Mouse (Mus musculus) frontal cortex, adult (tissue): ENCODE measurements around the gene Tshz2.
"Not testable (repeated sequence)": the region's sequence is repeated elsewhere in the genome, so short reads cannot be mapped to it uniquely, and the experiment has no call there.

Experiments
- ATAC-seq: cut with Nextera tagmentation; 2 replicates; pipeline ENCODE4 v1.9.2; 2017; ENCODE audit warnings: mild to moderate bottlenecking, moderate library complexity, mixed read lengths; ENCODE audit not compliant: low TSS enrichment

Tshz2 gene

GRCm38 (mm10) chr2:169758120-169758519 lies 125.3 kb downstream of the Tshz2 start:
- no peak for ATAC-seq

GRCm38 (mm10) chr2:169760117-169760516 lies 127.3 kb downstream of the Tshz2 start:
- ATAC-seq: no peak

GRCm38 (mm10) chr2:169761726-169762125 lies 128.9 kb downstream of the Tshz2 start:
- no peak for ATAC-seq

- ATAC-seq: no peak
Observed at GRCm38 (mm10) chr2:169762301-169762700, 129.5 kb downstream of the Tshz2 start.

- no peak for ATAC-seq
Observed at GRCm38 (mm10) chr2:169763716-169764115, 130.9 kb downstream of the Tshz2 start.

DNA sequence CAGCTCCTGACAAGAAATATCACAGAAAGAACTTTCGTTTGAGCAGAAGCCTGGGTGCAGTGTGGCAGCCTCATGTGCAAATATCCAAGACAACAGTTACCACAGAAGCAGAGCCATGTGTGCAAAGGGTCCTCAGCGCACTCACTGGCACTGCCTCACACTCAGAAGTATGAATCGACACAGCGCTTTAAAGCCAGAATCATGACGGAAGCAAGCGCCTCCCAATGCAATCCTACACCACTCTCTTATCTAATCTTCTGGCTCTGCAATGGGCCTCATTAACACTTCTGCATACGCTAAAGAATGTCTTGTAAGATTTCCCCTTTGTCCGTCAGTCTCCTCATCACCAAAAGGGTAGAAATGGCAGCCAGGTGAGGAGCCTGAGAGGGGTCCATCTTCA lies 133.4 kb downstream of the Tshz2 start:
- ATAC-seq: no peak

DNA sequence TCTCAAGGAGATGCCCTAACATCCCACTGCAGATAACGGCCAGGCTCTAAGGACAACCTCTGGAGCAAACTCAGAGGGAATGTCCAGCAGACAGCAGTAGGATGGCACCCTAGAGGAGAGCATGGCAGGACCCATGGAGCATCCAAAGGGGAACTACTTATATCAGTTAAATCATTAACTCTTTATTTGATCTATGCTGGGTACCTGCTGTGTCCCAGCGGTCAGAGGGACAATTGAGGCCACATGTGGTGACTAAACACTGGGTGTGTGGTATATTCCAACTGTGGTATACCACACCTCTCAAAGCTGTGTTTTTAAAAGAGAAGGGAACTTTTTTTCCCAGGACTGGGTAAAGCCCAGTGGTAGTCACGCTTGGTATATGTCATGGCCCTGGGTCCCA lies 134.5 kb downstream of the Tshz2 start:
- ATAC-seq: no peak

DNA sequence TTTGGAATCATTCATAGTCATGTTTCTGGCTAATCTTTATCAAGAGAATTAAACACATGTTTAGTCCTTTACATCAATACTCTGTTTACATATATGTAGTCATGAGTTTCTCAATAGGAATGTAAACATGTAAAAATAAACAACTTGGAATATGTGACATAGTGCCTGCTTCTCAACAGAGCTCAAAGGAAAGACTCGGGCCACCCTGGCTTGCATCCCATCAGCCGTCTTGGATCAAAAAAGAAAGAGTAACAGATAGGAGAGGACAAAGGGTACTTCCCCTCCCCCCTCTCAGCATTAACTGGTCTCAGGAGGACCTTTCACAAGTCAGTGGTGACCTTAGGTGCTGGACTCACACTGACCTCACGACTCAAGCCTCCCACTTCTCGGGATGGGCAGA lies 142.3 kb downstream of the Tshz2 start:
- no peak for ATAC-seq

DNA sequence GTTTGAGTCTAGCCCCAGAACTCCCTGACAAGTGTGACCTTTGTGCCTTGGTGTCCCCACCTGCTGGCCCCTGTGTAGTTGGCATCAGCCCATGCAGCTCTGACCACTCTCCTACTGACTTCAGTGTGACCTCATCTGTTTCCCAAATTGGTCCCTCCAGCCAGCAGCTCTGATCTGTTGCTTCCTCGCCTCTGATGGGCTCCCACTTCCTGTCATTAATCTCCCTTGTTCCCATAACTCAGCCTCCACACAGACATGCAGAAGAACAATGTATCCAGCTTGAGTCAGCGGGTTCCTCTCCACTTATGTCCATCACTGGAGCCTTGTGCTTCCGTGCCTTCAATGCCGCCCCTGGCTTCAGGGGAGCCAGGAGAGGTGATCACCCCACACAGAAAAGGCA lies 144.4 kb downstream of the Tshz2 start:
- no peak for ATAC-seq

GRCm38 (mm10) chr2:169777764-169778163 lies 145.0 kb downstream of the Tshz2 start:
- no peak for ATAC-seq

- ATAC-seq: no peak
Observed at GRCm38 (mm10) chr2:169778740-169779345, 146.0 kb downstream of the Tshz2 start.

DNA sequence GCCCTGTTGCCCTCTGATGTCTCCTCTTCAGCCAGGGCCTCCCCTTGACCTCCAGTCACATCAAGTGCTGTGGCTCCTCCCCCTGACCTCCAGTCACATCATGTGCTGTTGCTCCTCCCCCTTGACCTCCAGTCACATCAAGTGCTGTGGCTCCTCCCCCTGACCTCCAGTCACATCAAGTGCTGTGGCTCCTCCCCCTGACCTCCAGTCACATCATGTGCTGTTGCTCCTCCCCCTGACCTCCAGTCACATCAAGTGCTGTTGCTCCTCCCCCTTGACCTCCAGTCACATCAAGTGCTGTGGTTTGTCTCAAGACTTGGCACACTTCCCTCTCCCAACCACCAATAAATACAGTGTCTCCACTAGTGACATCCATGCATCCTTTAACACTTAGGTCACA lies 148.9 kb downstream of the Tshz2 start:
- not testable (repeated sequence) for ATAC-seq

DNA sequence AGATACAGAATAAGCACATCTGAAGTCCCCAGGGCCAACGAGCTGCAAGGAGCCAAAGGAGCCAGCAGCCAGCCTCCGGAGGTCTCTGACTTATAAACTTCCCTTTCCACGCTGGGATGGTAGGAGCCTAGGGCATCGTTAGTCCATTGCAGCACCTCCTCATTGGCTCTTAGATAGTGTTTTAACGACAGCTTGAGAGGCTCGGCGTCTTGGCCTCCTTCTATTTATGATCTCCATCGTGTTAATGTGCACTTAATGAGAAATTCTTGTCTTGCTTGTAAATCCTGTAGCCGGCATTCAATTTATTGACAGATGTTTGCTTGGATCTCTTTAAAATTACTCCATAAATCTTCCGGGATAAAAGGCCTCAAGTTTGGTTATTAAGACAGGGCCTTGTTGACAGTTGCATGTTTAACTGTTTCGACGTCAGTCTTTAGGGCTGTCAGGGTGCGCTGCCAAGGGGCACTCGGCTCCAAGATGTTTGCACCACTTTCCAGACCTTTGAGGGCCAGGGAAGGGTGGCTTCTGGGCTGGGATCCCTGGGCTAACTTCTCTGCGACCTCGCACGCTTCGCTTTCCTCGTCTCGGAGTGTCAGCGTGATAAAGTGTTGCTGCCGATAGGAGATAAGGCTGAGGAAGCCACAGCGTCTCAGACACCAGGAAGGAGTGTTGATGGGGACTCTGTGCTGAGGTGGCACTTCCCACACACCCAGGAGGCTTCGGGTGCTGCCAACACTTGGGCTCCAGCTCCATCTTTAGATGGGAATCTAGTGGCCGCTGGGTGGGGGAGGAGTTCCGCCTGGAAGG lies 150.3 kb downstream of the Tshz2 start:
- ATAC-seq: peak; percentile 76

DNA sequence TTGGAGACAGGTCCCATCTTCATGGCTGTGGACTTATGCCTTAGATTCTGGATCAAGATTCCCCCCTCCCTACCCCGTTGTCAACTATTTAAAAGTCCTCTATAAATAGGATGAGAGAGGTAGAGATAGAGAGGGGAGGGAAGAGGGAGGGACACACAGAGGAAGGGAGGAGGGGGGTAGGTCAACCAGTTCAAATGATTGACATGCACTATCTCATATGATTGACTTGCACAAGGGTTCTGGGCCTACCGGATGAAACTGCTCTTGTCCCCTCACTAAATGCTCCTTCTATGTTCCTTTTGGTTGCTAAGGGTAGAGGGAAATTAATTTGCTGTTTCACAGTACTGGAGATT lies 150.8 kb downstream of the Tshz2 start:
- no peak for ATAC-seq

DNA sequence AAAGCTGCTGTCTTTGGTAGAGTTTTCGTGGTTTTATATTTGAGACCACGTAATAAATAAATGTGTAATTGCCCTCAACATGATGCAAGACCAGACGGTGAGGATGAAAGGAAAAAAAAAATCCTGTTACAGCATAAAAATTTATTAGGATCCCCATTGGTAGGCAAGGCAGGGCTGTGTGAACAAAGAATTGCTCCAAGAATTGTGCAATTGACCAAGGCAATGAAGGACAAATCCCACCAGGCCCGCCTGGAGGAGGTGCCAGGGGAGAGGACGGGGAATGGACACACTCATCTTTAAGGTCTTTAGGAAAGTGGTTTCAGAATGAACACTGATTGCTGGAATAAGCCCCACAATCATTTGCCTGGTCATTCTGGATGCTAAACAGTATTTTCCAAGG lies 154.6 kb downstream of the Tshz2 start:
- ATAC-seq: no peak

DNA sequence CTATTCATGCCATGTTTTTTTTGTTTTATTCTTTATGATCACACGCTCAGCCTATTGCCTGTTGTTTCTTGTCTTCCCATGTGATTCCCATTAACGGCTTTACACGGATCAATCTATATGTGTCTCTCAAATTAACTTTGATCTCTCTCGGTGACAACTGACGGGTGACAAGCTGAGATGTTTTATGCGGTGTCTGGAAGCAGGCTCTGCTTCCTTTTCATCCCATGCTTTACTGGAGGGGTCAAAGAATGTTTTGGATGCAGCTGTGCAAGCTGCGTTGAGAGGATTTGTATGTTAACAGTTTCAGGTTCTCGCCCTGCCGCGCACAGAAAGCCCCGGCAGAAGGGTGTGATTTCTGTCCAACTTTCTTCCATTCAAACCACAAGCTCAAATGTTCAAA lies 155.1 kb downstream of the Tshz2 start:
- ATAC-seq: no peak

- ATAC-seq: peak; percentile 64
Observed at GRCm38 (mm10) chr2:169790439-169791131, 157.8 kb downstream of the Tshz2 start.

DNA sequence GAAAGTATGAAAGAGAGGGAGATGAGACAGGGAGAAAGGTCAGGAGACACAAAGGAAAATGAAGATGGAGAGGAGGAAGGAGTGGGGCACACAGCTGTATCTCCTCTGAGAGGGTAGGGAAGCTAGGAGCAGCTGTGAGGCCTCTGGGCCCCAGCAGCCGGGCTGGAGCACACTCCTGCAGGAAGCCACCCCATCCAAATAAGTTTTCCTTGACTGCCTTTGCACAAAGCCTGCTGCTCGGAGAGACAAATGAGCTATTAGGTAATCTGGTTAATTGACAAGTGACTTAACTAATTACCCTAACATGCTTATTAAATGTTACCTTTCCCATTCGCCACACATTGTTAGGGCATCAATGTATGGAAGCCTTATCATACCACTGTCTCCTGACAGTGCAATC lies 159.9 kb downstream of the Tshz2 start:
- ATAC-seq: no peak

- ATAC-seq: no peak
Observed at GRCm38 (mm10) chr2:169802241-169802640, 169.4 kb downstream of the Tshz2 start.

- no peak for ATAC-seq
Observed at GRCm38 (mm10) chr2:169804380-169804779, 171.6 kb downstream of the Tshz2 start.

DNA sequence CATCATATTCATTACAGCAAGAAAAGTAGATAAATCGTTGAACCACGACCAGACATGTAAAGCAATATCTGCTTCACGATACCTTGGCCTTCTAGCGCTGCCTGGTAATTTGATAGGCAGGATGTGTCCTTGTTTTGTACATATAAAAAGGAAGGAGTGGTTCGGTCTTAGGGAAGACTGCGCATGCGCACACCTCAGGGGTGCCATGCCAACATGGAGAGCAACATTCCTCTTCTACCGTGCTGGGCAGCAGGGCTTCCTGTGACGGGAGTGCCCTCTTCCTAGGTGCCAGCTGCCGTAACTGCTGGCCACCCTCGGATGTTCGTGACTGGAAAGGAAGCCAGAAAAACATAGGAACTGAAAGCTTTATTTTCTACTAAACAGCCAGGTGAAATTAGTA lies 172.7 kb downstream of the Tshz2 start:
- no peak for ATAC-seq

DNA sequence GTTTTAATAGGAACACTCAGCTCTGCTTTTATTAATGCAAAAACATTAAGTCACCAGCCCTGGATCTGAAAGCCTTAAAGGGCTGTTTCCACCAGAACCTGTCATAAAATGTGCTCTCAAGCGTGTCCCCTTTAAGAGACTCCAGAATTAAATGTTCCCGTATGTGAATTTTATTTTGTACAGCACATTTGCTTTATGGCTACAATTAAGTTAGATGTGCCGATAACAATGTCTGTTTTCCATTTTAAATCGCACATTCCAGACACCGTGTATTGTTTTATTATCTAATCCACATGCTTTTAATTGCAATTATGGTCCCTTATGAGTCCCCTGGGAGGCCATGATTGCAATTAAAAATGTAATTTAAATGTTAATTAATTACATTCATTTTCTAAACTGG lies 178.8 kb downstream of the Tshz2 start:
- ATAC-seq: no peak

DNA sequence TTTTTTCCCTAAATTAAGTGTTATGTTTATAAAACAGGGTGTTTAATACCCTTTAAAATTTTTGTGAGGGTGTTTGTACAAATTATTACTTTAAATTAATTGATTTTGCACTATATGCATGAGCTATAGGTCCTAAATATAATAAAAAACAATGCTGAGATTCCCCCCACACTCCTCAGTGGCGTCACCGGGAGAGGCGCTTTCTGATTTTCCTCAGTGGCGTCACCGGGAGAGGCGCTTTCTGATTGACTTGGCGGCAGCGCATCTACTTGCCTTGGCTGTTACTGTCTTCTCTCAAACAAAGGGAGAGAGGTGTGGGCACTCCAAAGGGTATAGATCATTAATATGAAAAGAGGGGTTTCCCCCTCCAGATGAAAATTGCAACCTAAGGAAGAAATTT lies 179.2 kb downstream of the Tshz2 start:
- ATAC-seq: no peak
